Mouse (Mus musculus): ENCODE results near the gene Oscar. TPM values are rescaled to one million over a fixed set of nuclear protein-coding genes. Genes with fewer than 3 reads are reported as not detected.

Oscar gene
- polyA plus RNA-seq, 1 experiment: 1.4 TPM

DNA sequence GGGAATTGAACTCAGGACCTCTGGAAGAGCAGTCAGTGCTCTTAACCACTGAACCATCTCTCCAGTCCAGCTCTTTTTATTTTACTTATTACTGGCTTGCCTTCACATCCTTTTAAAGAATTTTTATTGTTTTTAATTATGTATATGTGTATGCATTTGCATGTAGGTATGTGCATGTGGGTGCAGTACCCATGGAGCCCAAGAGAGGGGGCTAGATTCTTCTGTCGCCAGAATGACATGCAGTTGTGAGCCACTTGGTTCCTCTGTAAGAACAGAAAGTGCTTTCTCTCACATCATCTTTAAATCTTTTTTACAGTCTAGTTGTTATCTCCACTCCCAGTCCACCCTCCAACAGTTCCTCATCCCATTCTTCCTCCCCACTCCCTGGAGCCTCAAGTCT is 24.4 kb downstream of the Oscar start:
- H3K4me3 ChIP-seq (replicated peaks): no peak overlapping the region
- TF ChIP-seq FLI1 (IDR thresholded peaks at IDR 0.05; ENCODE audit: low read length) (no peak), GATA1 (IDR thresholded peaks at IDR 0.05; ENCODE audit: borderline replicate concordance, low read length) (no peak)
- no peaks in the 10 kb centered on the region for H3K36me3 ChIP-seq (replicated peaks; ENCODE audit: low read length)
- H3K27me3 ChIP-seq (replicated peaks): no peaks in the 10 kb centered on the region
- no peaks in the 10 kb centered on the region for H3K9me3 ChIP-seq
- peaks cover 9% of the 10 kb centered on the region for H3K4me1 ChIP-seq

DNA sequence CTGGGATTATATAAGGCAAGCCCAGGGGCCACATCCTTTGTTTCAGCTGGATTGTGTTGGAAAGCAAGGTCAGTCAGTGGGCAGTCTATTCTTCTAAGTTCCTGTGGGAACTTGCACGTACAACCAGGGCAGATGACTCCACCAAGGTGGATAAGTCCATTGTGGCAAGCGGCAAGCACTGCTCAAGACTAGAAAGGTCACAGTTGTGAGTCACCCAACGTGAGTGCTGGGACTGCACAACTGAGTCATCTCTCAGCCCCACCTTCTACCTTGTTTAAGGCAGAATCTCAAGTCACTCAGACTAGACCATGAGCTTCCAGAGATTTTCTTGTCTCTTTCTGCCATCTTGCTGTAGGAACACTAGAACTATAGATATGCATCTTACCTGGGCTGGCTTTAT is 25.4 kb downstream of the Oscar start:
- TF ChIP-seq FLI1 (IDR thresholded peaks at IDR 0.05; ENCODE audit: low read length): no peak
- TF ChIP-seq GATA1 (IDR thresholded peaks at IDR 0.05; ENCODE audit: borderline replicate concordance, low read length): no peak
- Histone ChIP-seq H3K27me3 (replicated peaks) (no peaks in the 10 kb centered on the region), H3K4me3 (replicated peaks) (no peak overlapping the region)

DNA sequence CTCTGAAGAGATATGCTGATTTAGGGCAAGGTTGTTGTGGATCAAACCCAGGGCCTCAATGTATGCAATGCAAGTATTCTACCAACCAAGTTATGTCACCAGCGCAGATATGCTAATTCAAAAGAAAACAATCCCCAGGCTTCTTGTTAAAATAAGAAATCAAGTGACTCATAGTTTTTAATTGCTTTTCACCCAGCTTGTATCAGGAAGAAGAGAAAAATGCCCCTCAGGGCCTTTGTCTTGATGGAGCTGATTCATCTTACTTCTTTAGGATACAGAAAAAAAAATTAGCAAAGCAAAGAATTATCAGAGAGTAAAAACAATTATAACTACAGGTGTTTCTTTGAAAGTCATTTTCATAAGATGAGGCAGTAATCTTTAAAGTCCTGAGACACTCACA is 28.7 kb downstream of the Oscar start:
- TF ChIP-seq GATA1 (IDR thresholded peaks at IDR 0.05; ENCODE audit: borderline replicate concordance, low read length) (no peak), FLI1 (IDR thresholded peaks at IDR 0.05; ENCODE audit: low read length) (no peak)
- Histone ChIP-seq H3K4me3 (replicated peaks) (no peak overlapping the region), H3K4me1 (peaks cover 19% of the 10 kb centered on the region), H3K36me3 (replicated peaks; ENCODE audit: low read length) (no peaks in the 10 kb centered on the region), H3K9me3 (no peaks in the 10 kb centered on the region), H3K27me3 (replicated peaks) (no peaks in the 10 kb centered on the region)

More for the DNA sequence above, 25.4 kb downstream of the Oscar start:
- Histone ChIP-seq H3K4me1 (peaks cover 19% of the 10 kb centered on the region), H3K36me3 (replicated peaks; ENCODE audit: low read length) (no peaks in the 10 kb centered on the region), H3K9me3 (no peaks in the 10 kb centered on the region)

DNA sequence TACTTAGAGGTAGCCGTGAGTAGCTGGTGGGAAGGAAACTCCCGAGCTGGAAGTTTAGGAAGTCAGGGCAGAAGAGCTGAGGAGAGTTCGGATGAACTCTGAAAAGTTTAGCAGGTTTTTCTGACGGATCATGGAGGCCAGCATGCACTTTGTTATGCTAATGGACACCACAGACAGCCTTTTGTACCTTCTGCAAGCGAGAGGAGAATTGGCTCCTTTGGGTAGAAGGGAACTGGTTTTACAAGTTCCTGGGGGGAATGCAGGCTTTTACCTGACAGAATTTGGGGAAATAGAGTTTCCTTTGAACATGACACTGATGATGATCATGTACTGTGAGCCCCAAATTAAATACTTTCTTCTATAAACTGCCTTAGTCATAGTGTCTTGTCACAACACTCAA is 29.7 kb downstream of the Oscar start:
- peaks cover 3% of the 10 kb centered on the region; the same call in 1 of the 2 replicates for H3K9me3 ChIP-seq

DNA sequence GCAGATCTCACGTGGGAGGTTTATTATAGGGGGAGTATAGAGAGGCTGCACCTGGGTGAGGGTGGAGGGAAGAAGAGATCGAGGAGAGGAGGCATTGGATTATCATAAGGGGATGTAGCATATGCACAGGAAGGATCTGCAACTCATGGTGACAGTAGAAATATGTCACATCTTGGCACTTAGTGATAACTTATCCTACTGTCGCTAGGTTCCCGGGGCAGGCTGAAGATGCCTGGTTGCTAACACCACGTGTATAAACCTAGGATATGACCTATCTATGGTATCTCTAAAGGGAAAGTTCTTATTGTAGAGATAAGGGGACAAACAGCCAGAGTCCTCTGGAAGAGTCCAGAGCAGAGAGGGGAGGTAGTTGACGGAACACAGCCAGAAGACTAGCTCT is 30.2 kb downstream of the Oscar start:
- no peak for TF ChIP-seq FLI1 (IDR thresholded peaks at IDR 0.05; ENCODE audit: low read length)
- TF ChIP-seq GATA1 (IDR thresholded peaks at IDR 0.05; ENCODE audit: borderline replicate concordance, low read length): no peak
- no peaks in the 10 kb centered on the region for H3K36me3 ChIP-seq (replicated peaks; ENCODE audit: low read length)
- peaks cover 7% of the 10 kb centered on the region; the same call in 1 of the 2 replicates for H3K9me3 ChIP-seq
- no peaks in the 10 kb centered on the region for H3K27me3 ChIP-seq (replicated peaks)
- peak overlapping the region; percentile 1 for H3K4me3 ChIP-seq (replicated peaks)
- H3K4me1 ChIP-seq: peaks cover 23% of the 10 kb centered on the region

More for the DNA sequence above, 29.7 kb downstream of the Oscar start:
- Histone ChIP-seq H3K4me1 (peaks cover 19% of the 10 kb centered on the region), H3K27me3 (replicated peaks) (no peaks in the 10 kb centered on the region), H3K4me3 (replicated peaks) (no peak overlapping the region), H3K36me3 (replicated peaks; ENCODE audit: low read length) (no peaks in the 10 kb centered on the region)
- TF ChIP-seq GATA1 (IDR thresholded peaks at IDR 0.05; ENCODE audit: borderline replicate concordance, low read length) (no peak), FLI1 (IDR thresholded peaks at IDR 0.05; ENCODE audit: low read length) (no peak)

DNA sequence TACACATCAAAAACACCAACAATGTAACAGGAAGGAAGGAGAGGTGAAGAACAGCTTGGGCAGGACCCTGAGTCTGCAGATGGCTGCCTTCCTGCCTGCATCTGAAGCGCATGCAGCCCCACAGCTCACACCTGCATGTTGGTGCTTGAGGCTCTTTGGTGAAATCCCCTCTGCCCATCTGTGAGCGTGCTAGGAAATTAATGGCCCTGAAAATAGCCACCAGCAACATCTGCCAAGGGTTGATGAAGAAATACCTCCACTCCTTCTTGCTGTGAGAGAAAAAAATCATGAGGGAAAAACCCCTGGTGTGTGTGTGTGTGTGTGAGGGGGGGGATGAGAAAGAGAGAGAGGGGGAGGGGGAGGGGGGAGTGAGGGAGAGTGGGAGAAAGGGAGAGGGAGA is 35.9 kb downstream of the Oscar start:
- TF ChIP-seq GATA1 (IDR thresholded peaks at IDR 0.05; ENCODE audit: borderline replicate concordance, low read length) (no peak), FLI1 (IDR thresholded peaks at IDR 0.05; ENCODE audit: low read length) (no peak)
- no peak overlapping the region for H3K4me3 ChIP-seq (replicated peaks)
- H3K9me3 ChIP-seq: peaks cover 7% of the 10 kb centered on the region; the same call in 1 of the 2 replicates
- no peaks in the 10 kb centered on the region for H3K27me3 ChIP-seq (replicated peaks)
- peaks cover 5% of the 10 kb centered on the region; the same call in 1 of the 2 replicates for H3K4me1 ChIP-seq
- no peaks in the 10 kb centered on the region for H3K36me3 ChIP-seq (replicated peaks; ENCODE audit: low read length)

DNA sequence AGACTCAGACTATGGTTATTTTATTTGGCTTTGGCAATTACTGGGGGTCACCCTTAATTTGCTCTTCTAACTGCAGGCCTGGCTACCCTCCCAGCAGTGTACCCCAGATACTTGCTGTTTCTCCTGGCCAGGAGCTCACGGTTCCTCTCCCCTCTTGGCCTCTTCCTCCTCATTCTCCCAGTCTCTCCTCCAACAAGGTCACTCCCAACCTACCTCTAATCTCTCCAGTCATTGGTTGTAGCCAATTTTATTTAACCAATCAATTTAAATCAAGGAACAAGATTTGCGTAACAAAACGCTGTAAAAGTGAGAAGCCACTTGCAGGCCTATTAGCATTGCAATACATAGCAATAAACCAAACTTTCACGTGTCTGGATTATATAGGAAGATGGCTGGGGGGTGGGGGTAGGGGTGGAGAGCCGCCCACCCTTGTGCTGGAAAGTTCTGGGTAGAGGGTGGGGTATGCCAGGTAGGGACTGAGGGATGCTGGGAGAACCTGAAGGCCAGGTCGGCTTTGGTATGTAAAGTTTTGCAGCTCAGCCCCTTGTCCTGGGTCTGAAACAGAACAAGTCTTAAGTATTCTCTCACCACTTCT is 36.9 kb downstream of the Oscar start:
- H3K4me1 ChIP-seq: peaks cover 5% of the 10 kb centered on the region; the same call in 1 of the 2 replicates
- no peak overlapping the region for H3K4me3 ChIP-seq (replicated peaks)
- no peaks in the 10 kb centered on the region for H3K27me3 ChIP-seq (replicated peaks)
- no peaks in the 10 kb centered on the region for H3K36me3 ChIP-seq (replicated peaks; ENCODE audit: low read length)
- H3K9me3 ChIP-seq: peaks cover 7% of the 10 kb centered on the region; the same call in 1 of the 2 replicates
- no peak for TF ChIP-seq FLI1 (IDR thresholded peaks at IDR 0.05; ENCODE audit: low read length)
- TF ChIP-seq GATA1 (IDR thresholded peaks at IDR 0.05; ENCODE audit: borderline replicate concordance, low read length): no peak

DNA sequence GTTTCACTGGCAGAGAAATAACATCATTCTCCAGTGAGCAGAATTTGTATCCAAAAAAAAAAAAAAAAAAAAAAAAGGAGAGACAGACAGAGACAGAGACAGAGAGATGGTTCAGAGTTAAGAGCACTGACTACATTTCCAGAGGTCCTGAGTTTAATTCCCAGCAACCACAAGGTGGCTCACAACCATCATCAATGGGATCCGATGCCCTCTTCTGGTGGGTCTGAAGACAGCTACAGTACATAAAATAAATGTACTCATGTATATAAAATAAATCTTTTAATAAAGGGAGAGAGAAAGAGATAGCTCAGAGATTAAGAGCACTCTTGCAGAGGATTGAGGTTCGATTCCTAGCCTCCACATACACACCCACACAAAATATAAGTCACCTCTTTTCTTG is 37.8 kb downstream of the Oscar start:
- no peaks in the 10 kb centered on the region for H3K36me3 ChIP-seq (replicated peaks; ENCODE audit: low read length)
- H3K9me3 ChIP-seq: peaks cover 7% of the 10 kb centered on the region; the same call in 1 of the 2 replicates
- peaks cover 5% of the 10 kb centered on the region; the same call in 1 of the 2 replicates for H3K4me1 ChIP-seq
- H3K27me3 ChIP-seq (replicated peaks): no peaks in the 10 kb centered on the region
- H3K4me3 ChIP-seq (replicated peaks): no peak overlapping the region
- TF ChIP-seq GATA1 (IDR thresholded peaks at IDR 0.05; ENCODE audit: borderline replicate concordance, low read length) (no peak), FLI1 (IDR thresholded peaks at IDR 0.05; ENCODE audit: low read length) (no peak)

DNA sequence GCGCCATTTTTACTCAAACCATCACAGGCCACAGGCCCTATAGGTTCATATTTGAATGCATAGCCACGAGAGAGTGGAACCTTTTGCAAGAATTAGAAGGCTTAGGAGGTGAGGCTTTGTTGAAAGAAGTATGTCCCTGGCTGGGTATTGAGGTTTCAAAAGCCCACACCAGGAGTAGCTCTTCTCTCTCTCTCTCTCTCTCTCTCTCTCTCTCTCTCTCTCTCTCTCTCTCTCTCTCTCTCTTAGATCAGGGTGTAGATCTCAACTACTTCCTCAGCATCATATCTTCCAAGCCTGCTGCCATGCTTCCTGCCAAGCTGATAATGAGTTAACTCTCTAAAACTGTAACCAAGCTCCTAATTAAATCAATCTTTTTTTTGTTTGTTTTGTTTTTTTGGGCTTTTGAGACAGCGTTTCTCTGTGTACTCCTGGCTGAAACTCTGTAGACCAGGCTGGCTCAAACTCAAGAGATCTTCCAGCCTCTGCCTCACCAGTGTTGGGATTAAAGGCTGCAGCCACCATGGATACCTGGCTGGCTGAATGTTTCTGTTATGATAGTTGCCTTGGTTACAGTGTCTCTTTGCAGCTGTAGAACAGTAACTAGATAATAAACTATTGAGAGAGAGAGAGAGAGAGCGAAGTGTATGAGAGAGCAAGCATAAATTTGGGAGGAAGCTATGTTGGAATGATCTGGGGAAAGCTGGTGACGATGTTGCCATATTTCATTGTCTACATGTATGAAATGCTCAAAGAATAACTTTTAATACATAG is 39.4 kb downstream of the Oscar start:
- no peaks in the 10 kb centered on the region for H3K27me3 ChIP-seq (replicated peaks)
- TF ChIP-seq GATA1 (IDR thresholded peaks at IDR 0.05; ENCODE audit: borderline replicate concordance, low read length): no peak
- no peak for TF ChIP-seq FLI1 (IDR thresholded peaks at IDR 0.05; ENCODE audit: low read length)
- peaks cover 5% of the 10 kb centered on the region; the same call in 1 of the 2 replicates for H3K4me1 ChIP-seq

DNA sequence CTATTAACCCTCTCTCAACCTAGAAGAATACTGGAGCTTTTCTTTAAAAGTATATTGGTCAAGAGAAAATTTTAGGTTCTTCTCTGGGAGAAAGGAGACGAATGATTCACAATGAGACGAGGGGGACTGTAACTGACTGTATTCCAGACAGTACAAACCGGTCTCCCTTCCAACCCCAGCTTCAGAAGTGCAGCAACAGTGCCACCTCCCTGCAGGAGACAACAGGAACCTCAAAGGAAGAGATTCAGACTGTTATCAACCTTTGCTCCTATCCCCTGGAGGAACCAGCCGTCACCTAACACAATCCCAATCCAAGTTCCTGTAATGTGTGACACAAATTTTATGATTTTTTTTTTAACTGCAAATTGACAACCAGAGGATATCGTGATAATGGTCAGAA is 41.7 kb downstream of the Oscar start:
- H3K4me1 ChIP-seq: no peaks in the 10 kb centered on the region
- no peaks in the 10 kb centered on the region for H3K9me3 ChIP-seq
- no peaks in the 10 kb centered on the region for H3K36me3 ChIP-seq (replicated peaks; ENCODE audit: low read length)
- no peak overlapping the region for H3K4me3 ChIP-seq (replicated peaks)
- TF ChIP-seq FLI1 (IDR thresholded peaks at IDR 0.05; ENCODE audit: low read length) (no peak), GATA1 (IDR thresholded peaks at IDR 0.05; ENCODE audit: borderline replicate concordance, low read length) (no peak)
- H3K27me3 ChIP-seq (replicated peaks): no peaks in the 10 kb centered on the region

More for the DNA sequence above, 39.4 kb downstream of the Oscar start:
- Histone ChIP-seq H3K36me3 (replicated peaks; ENCODE audit: low read length) (no peaks in the 10 kb centered on the region), H3K9me3 (peaks cover 7% of the 10 kb centered on the region; the same call in 1 of the 2 replicates), H3K4me3 (replicated peaks) (no peak overlapping the region)
